Mouse (Mus musculus) urinary bladder, adult 2 months (tissue): ENCODE measurements around the gene Magi1. TPM values are rescaled to one million over a fixed set of nuclear protein-coding genes. Genes with fewer than 3 reads are reported as not detected.

Source experiments
- DNase-seq: peaks from one replicate; pipeline ENCODE4 v3.0.0; 2022; ENCODE audit warnings: low spot score
- polyA plus RNA-seq: library from polyadenylated mRNA; depleted of rRNA; stranded (reverse); fragments of >200 nt; gene quantifications from 2 replicates; pipeline ENCODE4 v1.2.3, GENCODE M21; 2012; rRNA removed

Magi1 gene
- 9.6 and 14.1 TPM in 2 replicates for polyA plus RNA-seq

DNA sequence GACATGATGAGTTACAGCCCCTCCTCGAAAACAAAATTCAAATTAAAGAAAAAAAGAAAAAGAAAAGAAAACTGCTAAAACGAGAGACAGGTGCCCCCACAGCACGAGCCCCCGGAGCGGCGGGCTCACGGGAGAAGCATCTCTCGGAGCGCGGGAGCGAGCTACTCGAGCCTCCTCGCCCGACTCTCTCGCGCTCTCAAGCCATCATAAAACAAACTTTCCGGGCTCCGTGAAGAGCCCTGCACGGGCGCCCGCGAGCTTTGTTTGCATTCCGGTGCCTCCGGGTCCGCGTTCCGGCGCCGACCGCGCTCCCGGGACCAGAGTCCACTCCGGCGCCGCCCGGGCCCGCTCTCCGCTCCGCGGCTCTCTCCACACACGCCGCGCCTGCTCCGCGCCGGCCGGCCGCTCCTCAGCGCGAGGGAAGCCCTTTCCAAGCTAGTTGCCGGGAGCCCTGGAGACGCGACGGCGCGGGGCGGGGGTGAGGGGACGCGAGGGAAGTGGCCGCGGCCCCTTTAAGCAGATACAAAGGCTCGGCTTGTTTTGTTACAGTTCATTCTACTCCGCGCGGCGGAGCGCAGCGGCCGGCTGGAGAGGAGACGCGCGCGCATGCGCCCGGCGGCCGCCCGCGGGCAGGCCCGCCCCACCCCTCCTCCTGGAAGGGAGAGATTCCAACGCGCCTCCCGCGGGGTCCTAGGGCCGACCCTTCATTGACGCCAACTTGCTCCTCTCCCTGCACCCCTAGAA, at the start of gene Magi1:
TSS of gene Magi1 (minus strand) at position 600 of the 744 bp plus-strand sequence.
- DNase-seq = peak; percentile 90

DNA sequence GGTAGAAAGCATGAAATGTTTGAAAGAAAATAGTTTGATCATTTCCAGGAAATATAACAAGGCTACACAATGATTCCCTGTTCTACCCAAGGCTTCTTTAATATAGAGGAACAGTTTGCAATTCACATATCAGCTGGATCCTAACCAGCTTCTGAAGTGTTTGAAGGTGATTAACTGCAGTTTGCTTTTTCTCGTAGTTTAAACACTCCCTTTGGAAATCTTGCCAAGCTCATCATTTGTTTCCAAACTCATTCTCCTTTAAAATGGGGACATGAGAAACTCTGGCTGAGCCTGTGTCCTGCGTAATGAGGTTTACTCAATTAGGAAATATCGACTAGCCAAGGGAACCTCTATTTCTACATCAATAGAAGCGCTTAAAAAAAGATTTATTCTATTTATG, 43.4 kb upstream of the Magi1 start:
- no peak for DNase-seq

DNA sequence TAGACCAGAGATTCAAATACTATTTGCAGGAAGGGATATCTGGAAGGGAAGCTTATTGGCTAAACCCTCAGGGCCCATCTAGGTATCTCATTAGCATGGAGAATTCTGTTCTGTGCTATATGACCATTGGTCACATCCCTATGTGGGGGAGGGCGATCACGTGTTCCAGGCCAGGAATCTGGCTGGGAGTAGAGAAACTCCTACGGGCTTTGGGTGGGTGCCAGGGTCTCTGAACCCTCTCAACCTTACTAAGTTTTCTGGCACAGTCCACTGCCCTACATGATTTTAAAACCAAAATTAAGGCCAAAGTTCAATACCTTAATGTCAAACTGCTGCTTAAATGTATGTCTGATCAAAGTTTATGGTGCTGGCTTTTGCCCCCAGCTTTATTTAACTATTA, 33.2 kb upstream of the Magi1 start:
- DNase-seq = no peak

DNA sequence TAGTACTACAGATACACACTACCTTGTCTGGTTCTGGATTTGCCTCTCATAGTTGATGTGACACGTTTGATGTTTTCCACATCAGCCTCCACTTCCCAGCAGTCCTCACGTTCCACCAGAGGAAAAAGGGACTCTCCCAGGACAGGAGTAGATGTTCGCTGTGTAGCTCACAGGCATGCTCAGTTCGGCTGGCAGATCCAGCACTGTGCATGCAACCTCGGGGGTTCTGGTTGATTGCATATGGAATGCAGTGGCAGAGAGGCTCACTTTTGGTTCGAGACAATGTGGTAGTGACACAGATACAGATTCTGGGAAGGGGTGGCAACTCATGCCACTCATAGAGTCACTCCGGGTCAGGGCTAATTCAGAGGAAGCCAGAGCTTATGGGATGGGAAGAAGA, 28.6 kb upstream of the Magi1 start:
- no peak for DNase-seq

GRCm38 (mm10) chr6:94308498-94308897, 24.8 kb upstream of the Magi1 start:
- DNase-seq = no peak

DNA sequence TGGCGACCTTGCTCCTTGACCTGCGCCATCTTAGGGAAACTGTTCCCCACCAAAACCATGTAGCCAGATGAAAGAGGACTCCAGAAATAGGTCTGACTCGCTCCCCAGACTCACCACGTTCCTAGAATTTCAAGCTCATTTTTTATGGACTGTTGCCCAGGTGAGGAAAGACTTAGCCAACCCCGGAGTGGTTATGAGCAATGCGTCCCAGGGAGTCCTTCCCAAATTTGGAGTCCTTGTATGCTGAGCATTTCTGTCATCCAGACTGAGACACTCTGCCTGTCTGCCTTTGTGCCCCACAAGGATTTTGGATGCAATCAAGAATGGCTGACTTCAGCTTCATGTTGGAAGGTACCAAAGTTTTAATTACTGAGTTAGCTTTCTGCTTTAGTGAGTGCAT, 19.8 kb upstream of the Magi1 start:
- no peak for DNase-seq

DNA sequence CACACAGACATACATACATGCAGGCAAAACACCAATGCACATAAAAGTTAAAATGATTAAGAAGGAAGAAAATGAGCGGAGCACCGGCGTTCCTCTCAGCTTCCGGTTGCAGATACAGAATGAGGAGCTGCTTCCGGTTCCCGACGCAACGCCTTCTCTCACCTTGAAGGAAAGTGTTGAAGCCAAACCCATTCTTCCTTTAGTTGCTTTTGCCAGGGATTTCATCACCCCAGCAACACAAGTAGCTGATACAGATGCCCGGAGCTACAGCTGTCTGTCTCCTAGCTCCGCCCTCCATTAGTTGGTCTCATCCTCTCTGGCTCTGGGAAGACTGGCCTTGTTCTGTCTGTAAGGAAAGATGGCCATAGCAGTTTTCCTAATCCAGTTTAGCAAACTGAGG, 18.1 kb upstream of the Magi1 start:
- no peak for DNase-seq

GRCm38 (mm10) chr6:94300562-94300961, 16.8 kb upstream of the Magi1 start:
- no peak for DNase-seq

DNA sequence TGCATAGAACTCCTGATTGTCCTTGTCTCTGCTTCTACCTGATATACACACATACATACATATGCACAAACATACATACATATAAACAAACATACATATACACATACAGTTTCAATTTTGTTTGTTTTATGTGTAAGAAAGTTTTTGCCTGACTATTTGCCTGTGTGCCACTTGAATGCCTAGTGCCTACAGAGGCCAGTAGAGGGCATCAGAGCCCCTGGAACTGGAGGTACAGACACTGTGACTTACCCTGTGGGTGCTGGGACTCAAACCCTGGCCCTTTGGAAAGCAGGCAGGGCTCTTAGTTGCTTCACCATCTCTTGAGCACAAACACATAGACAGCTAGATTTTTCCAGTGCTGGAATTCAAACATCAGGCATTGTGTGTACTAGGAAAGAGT, 3.7 kb upstream of the Magi1 start:
- no peak for DNase-seq

- no peak for DNase-seq
Measured at GRCm38 (mm10) chr6:94286555-94286954, 2.8 kb upstream of the Magi1 start.

GRCm38 (mm10) chr6:94284089-94284825, 540 bp upstream of the Magi1 start:
- peak; percentile 44 for DNase-seq

DNA sequence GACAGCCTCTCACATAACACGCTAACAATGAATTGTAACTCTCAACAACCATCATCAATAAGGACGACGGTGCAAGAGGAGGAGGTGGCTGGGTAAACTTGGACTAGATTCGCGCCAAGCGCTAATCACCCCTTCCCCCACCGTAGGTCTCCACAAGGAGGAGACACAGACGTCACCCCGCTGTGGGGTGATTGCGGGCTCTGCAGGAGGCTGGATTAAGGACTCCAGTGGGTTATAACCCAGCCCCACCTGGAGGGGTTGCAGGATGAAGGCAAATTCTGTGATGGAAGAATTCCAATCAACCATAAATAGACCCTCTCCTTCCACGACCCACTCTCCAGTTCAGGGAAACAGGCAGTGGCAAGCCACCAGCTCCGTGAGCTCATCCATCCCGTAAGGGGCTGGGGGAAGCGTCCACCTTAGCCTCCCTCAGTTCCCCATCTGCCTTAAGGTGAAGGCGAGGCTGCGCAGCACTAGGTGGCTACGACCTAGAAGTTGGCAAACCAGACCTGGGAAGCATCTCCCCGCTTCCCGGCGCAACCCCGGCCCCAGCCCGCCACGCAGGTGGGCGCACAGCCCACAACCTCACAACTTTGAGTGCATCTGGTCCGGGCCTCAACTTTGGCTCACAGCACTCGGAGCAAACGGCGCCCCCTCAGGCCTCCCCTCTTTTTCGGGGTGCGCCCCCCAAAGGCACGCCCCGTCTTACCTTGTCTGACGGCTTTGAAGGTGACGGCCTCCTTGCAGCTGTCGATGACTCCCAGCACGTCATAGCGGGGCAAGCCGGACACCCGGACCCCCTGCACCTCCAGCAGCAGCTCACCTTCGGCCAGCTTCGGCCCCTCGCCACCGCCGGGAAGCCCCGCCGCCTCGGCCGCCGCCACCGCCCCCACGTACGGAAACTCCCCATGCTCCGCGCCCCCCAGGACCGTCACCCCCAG, 1.1 kb downstream of the Magi1 start:
- DNase-seq = peak; percentile 39

- no peak for DNase-seq
Measured at GRCm38 (mm10) chr6:94281606-94282280, 2.0 kb downstream of the Magi1 start.

DNA sequence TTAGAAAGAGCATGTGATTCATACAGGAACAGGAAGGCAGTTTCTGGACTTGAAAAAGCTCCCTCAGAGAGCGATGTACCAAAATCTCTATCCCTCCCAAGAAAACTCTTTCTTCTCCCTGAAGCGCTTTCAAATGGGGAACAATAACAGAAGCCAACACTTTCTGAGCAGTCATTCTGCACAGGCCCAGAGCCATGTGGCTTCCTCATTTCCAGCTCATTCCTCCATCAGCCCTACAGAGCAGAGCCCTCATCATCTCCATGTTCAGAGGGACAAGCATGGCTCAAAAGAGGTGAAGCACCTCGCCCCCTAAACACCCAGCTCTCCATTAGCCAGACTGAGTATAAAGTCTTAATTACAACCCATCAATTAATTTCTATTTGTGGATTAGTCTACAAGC, 9.8 kb downstream of the Magi1 start:
- no peak for DNase-seq

DNA sequence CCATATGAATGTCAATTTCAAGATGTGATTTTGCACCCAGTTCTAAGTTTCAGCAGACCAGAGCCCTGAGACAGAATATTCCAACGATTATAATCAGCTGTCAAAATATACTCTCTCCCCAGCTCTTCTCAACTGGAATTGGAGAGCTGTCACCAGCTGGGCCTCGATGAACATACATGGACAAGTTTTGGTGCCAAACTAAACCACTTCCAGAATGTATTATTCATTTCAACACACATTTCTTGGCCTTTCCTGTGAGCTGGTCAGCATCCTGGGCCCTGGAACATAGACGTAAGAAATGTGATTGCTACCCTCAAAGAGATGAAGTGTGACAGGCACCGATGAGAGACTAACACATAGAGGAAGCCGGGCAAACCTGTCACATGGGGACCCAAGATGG, 13.7 kb downstream of the Magi1 start:
- DNase-seq = no peak

DNA sequence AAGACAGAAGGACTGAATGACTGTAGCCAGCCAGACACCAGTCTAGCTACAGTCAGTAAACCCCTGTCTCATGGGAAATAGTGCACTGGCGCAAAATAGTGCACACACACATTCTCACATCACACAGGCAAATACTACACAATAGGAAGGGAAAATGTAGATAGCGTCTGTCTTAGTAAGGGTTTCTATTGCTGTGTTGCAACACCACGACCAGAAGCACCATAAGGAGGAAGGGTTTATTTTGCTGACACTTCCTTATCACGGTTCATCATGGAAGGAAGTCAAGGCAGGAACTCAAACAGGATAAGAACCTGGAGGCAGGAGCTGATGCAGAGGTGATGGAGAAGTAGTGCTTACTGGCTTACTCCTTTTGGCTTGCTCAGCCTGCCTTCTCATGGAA, 14.5 kb downstream of the Magi1 start:
- no peak for DNase-seq

DNA sequence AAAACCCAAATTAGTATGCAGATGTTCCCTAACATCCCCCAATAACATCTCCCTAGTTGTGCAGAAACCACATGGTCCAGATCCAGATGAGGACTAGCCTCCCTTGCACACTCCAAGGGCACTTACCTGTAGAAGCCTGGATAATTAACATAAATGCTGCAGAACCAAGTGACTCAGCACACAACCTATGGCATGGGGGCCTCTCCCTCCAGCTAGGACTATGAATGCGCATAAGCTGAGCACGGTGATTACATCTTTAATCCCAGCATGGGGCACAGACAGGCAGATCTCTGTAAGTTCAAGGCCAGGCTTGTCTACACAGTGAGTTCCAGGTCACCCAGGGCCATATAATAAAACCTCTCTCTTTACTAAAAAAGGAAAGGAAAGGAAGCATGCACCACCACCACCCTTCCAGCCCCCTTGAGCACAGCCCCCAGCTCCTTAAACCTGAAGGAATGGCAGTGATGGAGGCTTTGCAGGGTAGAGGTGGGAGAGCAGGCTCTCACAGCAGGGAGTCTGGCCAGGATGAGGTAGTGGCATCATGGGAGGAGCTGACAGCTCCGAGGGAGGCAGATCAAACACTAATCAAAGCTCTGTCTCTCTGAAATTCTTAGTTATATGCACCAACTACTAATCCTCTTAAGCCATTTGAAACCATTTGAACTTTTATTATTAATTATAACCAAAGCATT, 18.3 kb downstream of the Magi1 start:
- no peak for DNase-seq

- no peak for DNase-seq
Measured at GRCm38 (mm10) chr6:94264183-94264941, 19.4 kb downstream of the Magi1 start.

DNA sequence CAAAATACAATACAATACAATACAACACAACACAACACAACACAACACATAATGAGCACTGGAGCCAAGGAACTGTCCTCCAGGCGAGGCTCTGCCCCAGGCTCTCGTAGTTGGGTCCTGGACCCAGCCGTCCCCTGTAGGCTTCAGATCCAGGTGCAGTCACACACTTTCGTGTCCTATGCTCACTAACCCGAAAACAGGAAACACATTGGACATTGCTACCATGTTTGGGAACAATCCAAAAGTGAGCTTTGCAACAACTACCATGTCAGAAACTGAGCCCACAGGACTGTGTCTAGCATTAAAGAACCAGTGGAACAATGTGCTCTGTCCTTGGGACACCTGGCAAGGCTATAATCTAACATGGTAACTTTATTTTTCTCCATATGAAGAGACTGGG, 22.9 kb downstream of the Magi1 start:
- no peak for DNase-seq

DNA sequence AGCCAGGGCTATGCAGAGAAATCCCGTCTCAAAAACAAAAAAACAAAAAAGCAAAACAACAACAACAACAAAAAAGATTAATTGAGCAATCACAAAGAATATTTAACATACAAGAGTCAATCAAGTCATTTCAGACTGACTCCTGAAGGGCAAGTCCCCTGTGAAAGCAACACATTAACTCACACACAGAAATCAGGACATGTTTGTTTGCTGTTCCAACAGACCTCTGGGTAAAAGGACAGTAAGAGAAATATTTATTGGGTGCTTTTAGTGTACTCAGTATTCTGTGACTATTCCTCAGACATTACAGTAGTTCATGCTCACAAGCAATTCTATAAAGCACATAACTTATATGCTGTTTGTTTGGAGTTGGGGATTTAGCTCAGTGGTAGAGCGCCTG, 23.7 kb downstream of the Magi1 start:
- no peak for DNase-seq
